Mouse (Mus musculus) limb, embryonic 13.5 days (tissue): ENCODE measurements around the gene Gm17657. TPM values are rescaled to one million over a fixed set of nuclear protein-coding genes. Genes with fewer than 3 reads are reported as not detected.
"Not testable (repeated sequence)": the region's sequence is repeated elsewhere in the genome, so short reads cannot be mapped to it uniquely, and the experiment has no call there.

Experiments used
- ATAC-seq: fragments of 200-750 bp; cut with Nextera tagmentation; 2 replicates; pipeline ENCODE4 v1.8.0; 2017; ENCODE audit warnings: low read depth, moderate number of reproducible peaks, moderate TSS enrichment; ENCODE audit not compliant: low FRiP score
- H3K27ac ChIP-seq: fragments of 300-500 bp; sonication (generic); 2 replicates; pipeline ENCODE4 v1.5.1; 2015; ENCODE audit warnings: inconsistent platforms, mild to moderate bottlenecking, moderate library complexity
- H3K27me3 ChIP-seq: fragments of 300-500 bp; sonication (generic); 2 replicates; pipeline ENCODE4 v1.6.1; 2015; ENCODE audit warnings: mild to moderate bottlenecking, inconsistent platforms
- H3K36me3 ChIP-seq: fragments of 300-500 bp; sonication (generic); 2 replicates; pipeline ENCODE4 v1.6.1; 2015; ENCODE audit warnings: inconsistent platforms, mild to moderate bottlenecking, moderate library complexity
- H3K4me1 ChIP-seq: fragments of 300-500 bp; sonication (generic); 2 replicates; pipeline ENCODE4 v1.6.1; 2015; ENCODE audit warnings: inconsistent platforms
- H3K4me2 ChIP-seq: fragments of 300-500 bp; sonication (generic); replicated peaks from 2 replicates; pipeline ENCODE4 v1.6.1; 2015; ENCODE audit warnings: inconsistent platforms, mild to moderate bottlenecking, moderate library complexity
- H3K4me3 ChIP-seq: fragments of 300-500 bp; sonication (generic); 2 replicates; pipeline ENCODE4 v1.5.1; 2015; ENCODE audit warnings: moderate library complexity, mild to moderate bottlenecking, inconsistent platforms
- H3K9ac ChIP-seq: fragments of 300-500 bp; sonication (generic); 2 replicates; pipeline ENCODE4 v1.6.1; 2015; ENCODE audit warnings: mild to moderate bottlenecking, inconsistent platforms
- H3K9me3 ChIP-seq: fragments of 300-500 bp; sonication (generic); 2 replicates; pipeline ENCODE4 v1.6.1; 2016; ENCODE audit warnings: inconsistent platforms
- WGBS: fragments of 180-500 bp; shearing (Covaris S2); methylation state at CpG from one replicate; pipeline ENCODE4 v1.1.7; 2015; 5-methylcytosine and 5-hydroxymethylcytosine counted together
- polyA plus RNA-seq: library from polyadenylated mRNA; unstranded; fragments of >200 nt; fragmentation: Nextera tagmentation; extraction: Ambion mirVana; gene quantifications from 2 replicates; pipeline ENCODE4 v1.2.1, GENCODE M21; 2015

Gene Gm17657
- polyA plus RNA-seq, 1 experiment from 2014 or later, result not detected

DNA sequence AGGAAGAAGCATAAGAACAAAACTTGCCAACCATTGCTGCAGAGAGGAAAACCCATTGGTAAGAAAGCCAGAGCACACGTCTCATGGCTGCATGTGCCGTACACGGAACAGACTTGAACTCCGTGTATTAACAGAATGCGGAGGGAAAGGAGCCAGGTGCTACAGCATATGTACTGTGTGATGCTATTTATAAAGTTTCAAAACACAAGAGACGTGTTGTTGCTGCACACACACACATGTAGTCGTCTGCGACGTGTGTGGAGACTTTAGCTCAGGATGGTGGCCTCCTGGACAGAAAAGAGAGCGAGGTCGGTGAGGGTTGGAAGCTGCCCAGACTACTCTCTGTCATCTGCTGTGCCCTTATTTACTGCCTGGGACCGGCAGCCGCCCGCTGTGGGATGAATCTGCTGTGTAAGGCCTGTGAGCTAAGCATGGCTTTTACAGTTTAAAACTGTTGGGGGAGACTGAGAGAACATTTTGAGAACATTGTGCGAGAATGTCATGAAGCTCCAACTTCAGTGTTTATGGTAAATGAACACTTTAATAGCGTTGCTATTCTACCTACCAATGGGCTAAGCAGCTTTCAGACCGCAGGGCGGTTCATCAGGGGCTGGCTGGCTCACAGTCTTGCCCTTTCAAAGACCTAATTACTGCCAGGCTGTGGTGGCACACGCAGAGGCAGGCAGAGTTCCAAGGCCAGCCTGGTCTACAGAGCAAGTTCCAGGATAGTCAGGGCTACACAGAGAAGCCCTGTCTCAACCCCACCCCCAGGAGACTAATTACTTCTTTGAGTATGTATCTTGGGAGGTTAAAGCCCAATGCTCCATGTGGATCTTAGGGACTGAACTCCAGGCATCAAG, 6.4 kb downstream of the Gm17657 start:
- Histone ChIP-seq H3K36me3 (no peaks in the 10 kb centered on the region), H3K4me1 (no peaks in the 10 kb centered on the region), H3K4me3 (no peak overlapping the region), H3K27me3 (no peaks in the 10 kb centered on the region), H3K9me3 (no peaks in the 10 kb centered on the region), H3K9ac (no peak overlapping the region), H3K27ac (no peak overlapping the region), H3K4me2 (no peak overlapping the region)
- 87% methylated on average over 19 of the region's 19 CpGs for WGBS
- no peak for ATAC-seq

DNA sequence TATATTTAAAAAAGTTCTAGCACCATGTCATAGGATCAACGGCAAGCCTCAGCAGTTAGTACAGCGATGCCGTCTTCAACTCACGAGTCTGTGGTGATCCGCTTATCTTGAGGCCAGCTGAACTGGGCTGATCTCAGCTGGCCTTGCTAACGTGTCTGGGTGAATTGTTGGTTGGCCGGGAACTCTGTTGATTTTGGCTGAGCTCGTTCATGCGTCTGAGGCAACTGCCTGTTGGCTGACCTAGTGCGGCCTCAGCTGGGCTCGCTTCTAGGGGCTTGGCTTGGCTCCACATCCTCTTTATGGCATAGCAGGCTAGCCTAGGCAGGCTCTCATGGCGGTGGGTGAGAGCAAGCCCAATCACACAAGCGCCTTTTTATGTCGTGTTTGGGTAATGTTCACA, 8.0 kb downstream of the Gm17657 start:
- no peak overlapping the region for H3K27ac ChIP-seq
- H3K4me2 ChIP-seq, result no peak overlapping the region
- no peak overlapping the region for H3K9ac ChIP-seq
- no peaks in the 10 kb centered on the region for H3K36me3 ChIP-seq
- 76% methylated on average over 14 of the region's 14 CpGs for WGBS
- no peak for ATAC-seq
- H3K9me3 ChIP-seq, result no peaks in the 10 kb centered on the region
- no peak overlapping the region for H3K4me3 ChIP-seq
- no peaks in the 10 kb centered on the region for H3K4me1 ChIP-seq
- no peaks in the 10 kb centered on the region for H3K27me3 ChIP-seq

DNA sequence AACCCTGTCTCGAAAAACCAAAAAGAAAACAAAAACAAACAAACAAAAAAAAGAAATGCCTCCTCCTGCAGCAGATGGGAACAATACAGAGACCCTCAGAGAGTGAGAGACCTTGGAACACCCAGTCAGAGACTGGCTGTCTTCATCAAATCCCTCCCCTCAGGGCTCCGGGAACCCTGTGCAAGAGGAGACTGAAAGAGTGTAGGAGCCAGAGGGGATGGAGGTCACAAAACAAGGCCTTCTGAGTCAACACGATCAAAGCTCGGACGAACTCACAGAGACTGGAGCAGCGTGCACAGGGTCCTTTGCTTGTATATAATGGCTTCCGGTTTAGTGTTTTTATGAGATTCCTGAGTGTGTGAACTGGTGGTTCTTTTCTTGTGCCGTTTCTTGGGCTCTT, 9.0 kb downstream of the Gm17657 start:
- no peak overlapping the region for H3K27ac ChIP-seq
- no peak for ATAC-seq
- H3K36me3 ChIP-seq, result no peaks in the 10 kb centered on the region
- H3K4me1 ChIP-seq, result no peaks in the 10 kb centered on the region
- H3K9me3 ChIP-seq, result no peaks in the 10 kb centered on the region
- H3K27me3 ChIP-seq, result no peaks in the 10 kb centered on the region
- H3K4me3 ChIP-seq, result no peak overlapping the region
- 86% methylated on average over 8 of the region's 8 CpGs for WGBS
- no peak overlapping the region for H3K9ac ChIP-seq
- no peak overlapping the region for H3K4me2 ChIP-seq

- H3K4me1 ChIP-seq, result no peaks in the 10 kb centered on the region
- no peak for ATAC-seq
- H3K9ac ChIP-seq, result no peak overlapping the region
- H3K4me2 ChIP-seq, result no peak overlapping the region
- H3K27me3 ChIP-seq, result no peaks in the 10 kb centered on the region
- H3K27ac ChIP-seq, result no peak overlapping the region
- no peaks in the 10 kb centered on the region for H3K36me3 ChIP-seq
- 0 out of 2 replicates have a peak, but pooled peaks cover 1% of the 10 kb centered on the region for H3K9me3 ChIP-seq
- no peak overlapping the region for H3K4me3 ChIP-seq
- 89% methylated on average over 11 of the region's 11 CpGs for WGBS
These were observed 15.6 kb downstream of the Gm17657 start for GRCm38 (mm10) chr17:29533866-29534265.

DNA sequence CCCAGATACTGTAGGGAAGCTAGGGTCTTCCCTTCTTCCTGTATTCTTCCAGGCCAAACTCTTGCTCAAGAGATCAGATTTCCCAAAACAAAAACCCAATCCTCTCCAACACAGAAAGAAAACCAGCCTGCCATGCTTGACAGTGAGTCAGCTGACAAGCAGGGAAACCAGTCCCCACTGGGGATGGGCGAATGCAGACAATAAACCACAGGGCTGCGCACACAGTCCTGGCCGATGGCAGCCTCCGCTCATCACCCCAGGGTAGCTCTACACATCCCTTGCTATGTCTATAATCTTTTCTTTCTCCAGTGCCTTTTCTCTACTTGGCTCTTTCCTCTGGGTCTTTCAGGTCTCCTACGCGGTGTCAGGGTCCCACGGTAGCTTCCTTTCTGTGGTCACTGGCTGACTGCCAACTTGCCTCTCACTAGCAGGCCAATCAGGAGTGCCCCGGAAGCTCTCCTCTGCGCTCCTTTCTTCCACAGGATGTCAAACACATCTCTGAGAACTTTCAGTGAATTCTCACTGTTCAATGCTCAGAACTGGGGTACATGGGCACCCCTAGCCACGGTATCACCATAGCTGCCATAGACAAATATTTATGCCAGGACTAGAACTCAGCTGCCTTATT, 17.6 kb downstream of the Gm17657 start:
- no peaks in the 10 kb centered on the region for H3K36me3 ChIP-seq
- 0 out of 2 replicates have a peak, but pooled peaks cover 8% of the 10 kb centered on the region for H3K9me3 ChIP-seq
- H3K27ac ChIP-seq, result no peak overlapping the region
- no peaks in the 10 kb centered on the region for H3K27me3 ChIP-seq
- ATAC-seq, result no peak
- no peak overlapping the region for H3K4me3 ChIP-seq
- H3K4me1 ChIP-seq, result no peaks in the 10 kb centered on the region
- 74% methylated on average over 10 of the region's 10 CpGs for WGBS
- no peak overlapping the region for H3K9ac ChIP-seq
- no peak overlapping the region for H3K4me2 ChIP-seq

GRCm38 (mm10) chr17:29531278-29531677, 18.2 kb downstream of the Gm17657 start:
- 76% methylated on average over 9 of the region's 9 CpGs for WGBS
- Histone ChIP-seq H3K9me3 (0 out of 2 replicates have a peak, but pooled peaks cover 8% of the 10 kb centered on the region), H3K4me3 (no peak overlapping the region), H3K27me3 (no peaks in the 10 kb centered on the region), H3K27ac (no peak overlapping the region), H3K4me1 (no peaks in the 10 kb centered on the region), H3K9ac (no peak overlapping the region), H3K4me2 (no peak overlapping the region), H3K36me3 (no peaks in the 10 kb centered on the region)
- no peak for ATAC-seq

DNA sequence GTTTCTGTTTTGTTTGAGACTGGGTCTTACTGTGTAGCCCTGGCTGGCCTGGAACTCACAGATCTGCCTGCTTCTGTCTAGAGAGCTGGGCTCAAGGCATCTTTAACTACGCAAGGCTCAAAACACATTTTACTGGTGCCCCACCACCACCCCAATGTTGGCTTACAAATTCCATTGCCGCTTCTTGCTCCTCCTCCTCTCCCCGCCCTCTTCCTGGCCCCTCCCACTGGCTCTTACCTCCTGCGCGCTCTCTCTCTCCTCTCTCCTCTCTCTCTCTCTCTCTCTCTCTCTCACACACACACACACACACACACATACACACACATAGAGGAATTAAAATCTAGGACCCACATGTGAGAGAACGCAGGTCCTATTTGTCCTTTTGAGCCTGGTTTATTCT, 18.9 kb downstream of the Gm17657 start:
- H3K9ac ChIP-seq, result no peak overlapping the region
- ATAC-seq, result no peak
- WGBS, result 85% methylated on average over 6 of the region's 6 CpGs
- no peaks in the 10 kb centered on the region for H3K36me3 ChIP-seq
- no peak overlapping the region for H3K27ac ChIP-seq
- no peaks in the 10 kb centered on the region for H3K4me1 ChIP-seq
- no peak overlapping the region for H3K4me2 ChIP-seq
- 0 out of 2 replicates have a peak, but pooled peaks cover 11% of the 10 kb centered on the region for H3K9me3 ChIP-seq
- H3K27me3 ChIP-seq, result no peaks in the 10 kb centered on the region
- no peak overlapping the region for H3K4me3 ChIP-seq

- Histone ChIP-seq H3K36me3 (no peaks in the 10 kb centered on the region), H3K4me3 (no peak overlapping the region), H3K4me1 (no peaks in the 10 kb centered on the region), H3K9me3 (0 out of 2 replicates have a peak, but pooled peaks cover 13% of the 10 kb centered on the region), H3K27ac (no peak overlapping the region), H3K27me3 (no peaks in the 10 kb centered on the region), H3K9ac (no peak overlapping the region), H3K4me2 (no peak overlapping the region)
- WGBS, result 79% methylated on average over 8 of the region's 8 CpGs
- ATAC-seq, result no peak
These were observed 20.8 kb downstream of the Gm17657 start for GRCm38 (mm10) chr17:29528568-29529187.

DNA sequence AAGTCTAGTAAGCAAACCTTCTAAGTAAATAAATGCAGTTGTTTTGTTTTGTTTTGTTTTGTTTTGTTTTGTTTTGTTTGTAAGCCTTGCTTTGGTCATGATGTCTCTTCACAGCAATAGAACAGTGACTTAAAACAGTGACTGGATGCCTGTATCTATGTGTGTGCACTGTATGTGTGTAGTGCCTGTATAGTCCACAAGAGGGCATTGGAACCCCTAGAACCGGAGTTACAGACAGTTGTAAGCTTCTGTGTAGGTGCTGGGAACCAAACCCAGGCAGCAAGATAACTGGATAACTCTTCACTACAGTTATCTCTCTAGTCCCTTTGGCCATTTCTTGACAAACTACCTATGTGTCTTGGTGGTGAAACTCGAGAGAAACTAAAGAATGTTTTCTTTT, 23.8 kb downstream of the Gm17657 start:
- no peaks in the 10 kb centered on the region for H3K27me3 ChIP-seq
- H3K9ac ChIP-seq, result no peak overlapping the region
- H3K36me3 ChIP-seq, result no peaks in the 10 kb centered on the region
- H3K9me3 ChIP-seq, result 0 out of 2 replicates have a peak, but pooled peaks cover 13% of the 10 kb centered on the region
- no peak overlapping the region for H3K4me2 ChIP-seq
- 71% methylated on average over 2 of the region's 2 CpGs for whole genome bisulfite sequencing
- no peak overlapping the region for H3K27ac ChIP-seq
- H3K4me3 ChIP-seq, result no peak overlapping the region
- ATAC-seq, result no peak
- no peaks in the 10 kb centered on the region for H3K4me1 ChIP-seq

GRCm38 (mm10) chr17:29519731-29520130, 29.7 kb downstream of the Gm17657 start:
- Histone ChIP-seq H3K4me1 (no peaks in the 10 kb centered on the region), H3K9ac (no peak overlapping the region), H3K4me3 (no peak overlapping the region), H3K9me3 (no peaks in the 10 kb centered on the region), H3K36me3 (no peaks in the 10 kb centered on the region), H3K27me3 (no peaks in the 10 kb centered on the region), H3K4me2 (no peak overlapping the region), H3K27ac (no peak overlapping the region)
- WGBS, result 84% methylated on average over 8 of the region's 8 CpGs
- ATAC-seq, result no peak

DNA sequence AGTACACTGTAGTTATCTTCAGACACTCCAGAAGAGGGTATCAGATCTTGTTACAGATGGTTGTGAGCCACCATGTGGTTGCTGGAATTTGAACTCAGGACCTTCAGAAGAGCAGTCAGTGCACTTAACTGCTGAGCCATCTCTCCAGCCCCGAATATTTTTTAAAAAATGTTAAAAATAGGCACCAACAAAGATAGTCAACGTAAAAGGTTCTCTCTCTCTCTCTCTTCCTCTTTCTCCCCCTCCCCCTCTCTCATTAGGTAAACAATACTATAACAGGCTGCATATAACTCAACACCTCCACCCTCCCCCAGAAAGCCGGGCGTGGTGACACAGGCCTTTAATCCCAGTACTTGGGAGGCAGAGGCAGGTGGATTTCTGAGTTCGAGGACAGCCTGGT, 30.8 kb downstream of the Gm17657 start:
- H3K9ac ChIP-seq, H3K4me2 ChIP-seq, H3K4me1 ChIP-seq, ATAC-seq, H3K27ac ChIP-seq, H3K27me3 ChIP-seq, H3K4me3 ChIP-seq, H3K9me3 ChIP-seq, H3K36me3 ChIP-seq: not testable (repeated sequence)
- WGBS, result 88% methylated on average over 5 of the region's 5 CpGs

DNA sequence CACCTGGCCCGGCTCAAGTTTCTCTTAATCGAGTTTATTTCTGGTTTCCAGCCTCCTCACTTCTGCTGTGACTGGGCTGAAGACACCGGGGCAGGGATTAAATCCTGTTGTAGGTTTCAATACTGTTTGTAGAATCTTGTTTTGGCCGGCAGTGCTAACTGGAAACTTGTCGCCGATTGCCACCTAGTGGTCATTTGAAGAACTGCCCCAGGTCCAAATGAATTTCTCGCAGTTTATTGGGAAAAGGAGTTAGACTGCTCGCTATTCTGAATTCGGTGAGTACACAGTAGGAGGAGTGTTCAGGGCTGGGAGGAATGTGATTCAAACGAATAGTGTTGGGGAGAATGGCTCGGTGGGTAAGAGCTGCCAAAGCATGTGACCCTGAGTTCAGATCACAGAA, 35.0 kb downstream of the Gm17657 start:
- no peak for ATAC-seq
- Histone ChIP-seq H3K9me3 (no peaks in the 10 kb centered on the region), H3K9ac (no peak overlapping the region), H3K4me3 (no peak overlapping the region), H3K36me3 (no peaks in the 10 kb centered on the region), H3K4me1 (no peaks in the 10 kb centered on the region), H3K4me2 (no peak overlapping the region), H3K27ac (no peak overlapping the region), H3K27me3 (no peaks in the 10 kb centered on the region)
- under 1% methylated on average over 11 of the region's 11 CpGs for WGBS
